Mouse (Mus musculus): Measurements from ENCODE around the gene Mup16.
"Not testable (repeated sequence)": the region's sequence is repeated elsewhere in the genome, so short reads cannot be mapped to it uniquely, and the experiment has no call there.

Gene Mup16

DNA sequence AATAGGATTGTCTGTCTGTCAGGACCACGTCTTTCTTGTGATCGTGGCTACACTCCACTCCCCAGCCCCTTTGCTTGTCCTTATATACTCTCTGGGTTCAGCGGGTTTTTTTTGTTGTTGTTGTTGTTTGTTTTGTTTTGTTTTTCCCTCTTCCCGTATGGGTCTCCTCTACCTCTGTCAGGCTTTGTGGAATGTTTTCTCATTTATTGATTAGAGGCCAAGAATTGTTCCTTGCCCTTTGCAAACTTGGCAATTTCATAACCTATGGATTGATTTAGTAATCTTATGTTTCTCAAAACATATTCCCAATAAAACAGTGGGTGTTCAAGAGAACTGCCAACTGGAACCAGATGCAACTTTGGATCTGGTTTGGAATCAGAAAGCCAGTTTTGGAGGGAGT lies at the start of gene Mup16:
Gene Mup16, minus strand, starts transcription at position 101 of the 400 bp plus-strand sequence.
- not testable (repeated sequence) for DNase-seq (ENCODE audit: low spot score)

DNA sequence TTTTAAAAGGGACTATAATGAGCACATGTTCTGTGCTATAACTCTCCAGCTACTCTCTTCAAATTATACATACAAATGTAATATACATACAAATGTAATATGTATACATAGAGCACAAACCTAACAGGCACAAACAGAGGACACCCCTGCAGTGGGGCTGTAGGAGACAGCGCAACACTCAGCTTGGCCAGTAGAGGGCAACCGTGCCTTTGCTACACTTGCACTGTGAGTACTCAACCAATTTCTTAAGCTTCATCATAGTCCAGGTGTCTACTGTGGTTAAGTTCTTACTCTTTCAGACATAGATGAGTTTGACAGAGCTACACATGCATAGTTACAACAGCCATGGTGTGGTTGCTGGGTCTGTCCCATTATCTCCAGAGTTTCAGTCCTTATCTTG lies 36.6 kb upstream of the Mup16 start:
- not testable (repeated sequence) for DNase-seq (ENCODE audit: low spot score)

All from T-cell, adult 2 months (primary cell).